Mouse (Mus musculus): ENCODE data around the gene Rpl7l1. TPM values are rescaled to one million over a fixed set of nuclear protein-coding genes. Genes with fewer than 3 reads are reported as not detected.

Rpl7l1 gene
- 78.4 and 84.2 TPM in 2 replicates for polyA plus RNA-seq (2015; fragmentation: Nextera tagmentation; extraction: Ambion mirVana)

- WGBS = 2% methylated on average over 44 of the region's 44 CpGs
- Histone ChIP-seq H3K4me3 (ENCODE audit: low read depth, low read length) (peak within 1 kb of the TSS; percentile 69), H3K4me2 (ENCODE audit: low read length) (peak within 1 kb of the TSS; percentile 83), H3K36me3 (ENCODE audit: control insufficient read depth, insufficient read depth, low read length) (peaks cover 22% of the 10 kb centered on the region), H3K27ac (ENCODE audit: low read length) (peak within 1 kb of the TSS; percentile 88), H3K9ac (ENCODE audit: low read depth, low read length) (peak within 1 kb of the TSS; percentile 81), H3K27me3 (ENCODE audit: control insufficient read depth, insufficient read depth, low read depth, low read length) (no peaks in the 10 kb centered on the region), H3K4me1 (ENCODE audit: control insufficient read depth, insufficient read depth, low read length) (peaks cover 7% of the 10 kb centered on the region), H3K9me3 (replicated peaks; ENCODE audit: control insufficient read depth, low read length, poor library complexity, severe bottlenecking) (no peaks in the 10 kb centered on the region)
- ATAC-seq = peak; percentile 97
These were observed at the start of gene Rpl7l1 for GRCm38 (mm10) chr17:46782341-46783221. TSS of gene Rpl7l1 (minus strand) at chr17:46782672.

- no peaks in the 10 kb centered on the region for H3K4me1 ChIP-seq (ENCODE audit: control insufficient read depth, insufficient read depth, low read length)
- no peak overlapping the region for H3K9ac ChIP-seq (ENCODE audit: low read depth, low read length)
- no peak overlapping the region for H3K27ac ChIP-seq (ENCODE audit: low read length)
- H3K36me3 ChIP-seq (ENCODE audit: control insufficient read depth, insufficient read depth, low read length) = peaks cover 19% of the 10 kb centered on the region
- no peak overlapping the region for H3K4me2 ChIP-seq (ENCODE audit: low read length)
- H3K9me3 ChIP-seq (replicated peaks; ENCODE audit: control insufficient read depth, low read length, poor library complexity, severe bottlenecking) = no peaks in the 10 kb centered on the region
- ATAC-seq = no peak
- no peak overlapping the region for H3K4me3 ChIP-seq (ENCODE audit: low read depth, low read length)
- H3K27me3 ChIP-seq (ENCODE audit: control insufficient read depth, insufficient read depth, low read depth, low read length) = no peaks in the 10 kb centered on the region
- WGBS = 90% methylated on average over 11 of the region's 11 CpGs
These were observed 47.5 kb upstream of the Rpl7l1 start for GRCm38 (mm10) chr17:46829856-46830535.

DNA sequence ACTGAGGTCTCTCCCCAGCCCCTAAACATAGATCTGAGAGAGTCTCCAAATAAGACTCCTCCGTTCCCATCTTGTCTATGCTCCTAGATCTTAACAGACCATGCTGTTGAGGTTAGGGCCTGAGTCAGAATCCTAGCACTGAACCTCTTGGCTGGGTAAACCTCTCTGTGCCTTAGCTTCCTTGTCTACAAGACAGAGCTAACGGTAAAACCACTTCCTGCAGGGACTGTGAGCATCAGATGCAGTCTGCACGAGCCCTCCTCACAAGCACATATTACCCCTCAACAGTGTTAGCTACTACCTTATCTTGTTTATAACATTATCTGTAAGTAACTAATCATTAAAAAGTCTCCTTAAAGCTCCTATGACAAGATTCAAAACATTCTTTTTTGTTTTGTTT is 46.5 kb upstream of the Rpl7l1 start:
- WGBS = 96% methylated on average over 3 of the region's 3 CpGs

GRCm38 (mm10) chr17:46823091-46823490 is 40.6 kb upstream of the Rpl7l1 start:
- ATAC-seq = no peak
- H3K4me3 ChIP-seq (ENCODE audit: low read depth, low read length) = no peak overlapping the region
- no peak overlapping the region for H3K4me2 ChIP-seq (ENCODE audit: low read length)
- 93% methylated on average over 8 of the region's 8 CpGs for WGBS
- no peaks in the 10 kb centered on the region for H3K27me3 ChIP-seq (ENCODE audit: control insufficient read depth, insufficient read depth, low read depth, low read length)
- no peaks in the 10 kb centered on the region for H3K9me3 ChIP-seq (replicated peaks; ENCODE audit: control insufficient read depth, low read length, poor library complexity, severe bottlenecking)
- no peak overlapping the region for H3K9ac ChIP-seq (ENCODE audit: low read depth, low read length)
- peaks cover 53% of the 10 kb centered on the region for H3K36me3 ChIP-seq (ENCODE audit: control insufficient read depth, insufficient read depth, low read length)
- no peak overlapping the region for H3K27ac ChIP-seq (ENCODE audit: low read length)
- H3K4me1 ChIP-seq (ENCODE audit: control insufficient read depth, insufficient read depth, low read length) = no peaks in the 10 kb centered on the region

More for the DNA sequence above, 46.5 kb upstream of the Rpl7l1 start:
- H3K4me2 ChIP-seq (ENCODE audit: low read length) = no peak overlapping the region
- no peak for ATAC-seq
- H3K4me1 ChIP-seq (ENCODE audit: control insufficient read depth, insufficient read depth, low read length) = no peaks in the 10 kb centered on the region
- no peak overlapping the region for H3K4me3 ChIP-seq (ENCODE audit: low read depth, low read length)
- H3K36me3 ChIP-seq (ENCODE audit: control insufficient read depth, insufficient read depth, low read length) = peaks cover 28% of the 10 kb centered on the region
- H3K9me3 ChIP-seq (replicated peaks; ENCODE audit: control insufficient read depth, low read length, poor library complexity, severe bottlenecking) = no peaks in the 10 kb centered on the region
- H3K27me3 ChIP-seq (ENCODE audit: control insufficient read depth, insufficient read depth, low read depth, low read length) = no peaks in the 10 kb centered on the region
- no peak overlapping the region for H3K27ac ChIP-seq (ENCODE audit: low read length)
- H3K9ac ChIP-seq (ENCODE audit: low read depth, low read length) = no peak overlapping the region

GRCm38 (mm10) chr17:46820628-46821027 is 38.2 kb upstream of the Rpl7l1 start:
- Histone ChIP-seq H3K36me3 (ENCODE audit: control insufficient read depth, insufficient read depth, low read length) (peaks cover 46% of the 10 kb centered on the region), H3K4me1 (ENCODE audit: control insufficient read depth, insufficient read depth, low read length) (no peaks in the 10 kb centered on the region), H3K4me3 (ENCODE audit: low read depth, low read length) (no peak overlapping the region), H3K27me3 (ENCODE audit: control insufficient read depth, insufficient read depth, low read depth, low read length) (no peaks in the 10 kb centered on the region), H3K4me2 (ENCODE audit: low read length) (no peak overlapping the region), H3K9ac (ENCODE audit: low read depth, low read length) (no peak overlapping the region), H3K27ac (ENCODE audit: low read length) (no peak overlapping the region), H3K9me3 (replicated peaks; ENCODE audit: control insufficient read depth, low read length, poor library complexity, severe bottlenecking) (no peaks in the 10 kb centered on the region)
- 95% methylated on average over 7 of the region's 7 CpGs for WGBS
- ATAC-seq = no peak

DNA sequence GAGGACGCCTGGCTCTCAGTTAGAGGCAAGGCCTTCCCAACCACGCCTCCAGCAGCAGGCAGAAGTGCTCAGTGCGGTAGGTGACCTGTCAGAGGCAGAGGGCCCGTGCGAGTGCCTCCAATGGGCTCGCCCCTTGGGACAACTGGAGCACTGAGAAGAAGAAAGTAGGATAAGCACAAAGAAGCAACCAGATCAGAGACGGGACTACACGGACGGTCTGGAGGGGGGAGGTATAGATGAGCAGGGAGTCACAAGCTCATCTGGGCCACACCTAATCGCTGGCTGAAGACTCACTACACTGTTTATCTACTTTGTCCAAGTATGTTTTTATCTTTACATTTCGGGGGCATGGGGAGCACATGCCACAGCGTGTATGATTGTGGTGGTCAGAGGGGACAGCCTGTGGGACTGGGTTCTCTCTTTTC is 35.3 kb upstream of the Rpl7l1 start:
- 91% methylated on average over 12 of the region's 12 CpGs for WGBS
- no peaks in the 10 kb centered on the region for H3K4me1 ChIP-seq (ENCODE audit: control insufficient read depth, insufficient read depth, low read length)
- peaks cover 28% of the 10 kb centered on the region for H3K36me3 ChIP-seq (ENCODE audit: control insufficient read depth, insufficient read depth, low read length)
- H3K27me3 ChIP-seq (ENCODE audit: control insufficient read depth, insufficient read depth, low read depth, low read length) = no peaks in the 10 kb centered on the region
- no peak for ATAC-seq
- H3K27ac ChIP-seq (ENCODE audit: low read length) = no peak overlapping the region
- H3K4me3 ChIP-seq (ENCODE audit: low read depth, low read length) = no peak overlapping the region
- H3K4me2 ChIP-seq (ENCODE audit: low read length) = no peak overlapping the region
- no peaks in the 10 kb centered on the region for H3K9me3 ChIP-seq (replicated peaks; ENCODE audit: control insufficient read depth, low read length, poor library complexity, severe bottlenecking)
- no peak overlapping the region for H3K9ac ChIP-seq (ENCODE audit: low read depth, low read length)

- H3K36me3 ChIP-seq (ENCODE audit: control insufficient read depth, insufficient read depth, low read length) = peaks cover 27% of the 10 kb centered on the region
These were observed 33.8 kb upstream of the Rpl7l1 start for GRCm38 (mm10) chr17:46816306-46816705.

GRCm38 (mm10) chr17:46814497-46814896 is 32.0 kb upstream of the Rpl7l1 start:
- Histone ChIP-seq H3K4me3 (ENCODE audit: low read depth, low read length) (no peak overlapping the region), H3K36me3 (ENCODE audit: control insufficient read depth, insufficient read depth, low read length) (peaks cover 26% of the 10 kb centered on the region), H3K4me2 (ENCODE audit: low read length) (no peak overlapping the region), H3K27ac (ENCODE audit: low read length) (no peak overlapping the region), H3K27me3 (ENCODE audit: control insufficient read depth, insufficient read depth, low read depth, low read length) (no peaks in the 10 kb centered on the region), H3K4me1 (ENCODE audit: control insufficient read depth, insufficient read depth, low read length) (no peaks in the 10 kb centered on the region), H3K9ac (ENCODE audit: low read depth, low read length) (no peak overlapping the region), H3K9me3 (replicated peaks; ENCODE audit: control insufficient read depth, low read length, poor library complexity, severe bottlenecking) (no peaks in the 10 kb centered on the region)
- ATAC-seq = no peak
- 94% methylated on average over 6 of the region's 6 CpGs for WGBS

More at GRCm38 (mm10) chr17:46816306-46816705, 33.8 kb upstream of the Rpl7l1 start:
- WGBS = 61% methylated on average over 13 of the region's 13 CpGs
- ATAC-seq = no peak
- H3K9me3 ChIP-seq (replicated peaks; ENCODE audit: control insufficient read depth, low read length, poor library complexity, severe bottlenecking) = no peaks in the 10 kb centered on the region
- H3K4me2 ChIP-seq (ENCODE audit: low read length) = no peak overlapping the region
- H3K9ac ChIP-seq (ENCODE audit: low read depth, low read length) = no peak overlapping the region
- H3K27ac ChIP-seq (ENCODE audit: low read length) = no peak overlapping the region
- H3K4me3 ChIP-seq (ENCODE audit: low read depth, low read length) = no peak overlapping the region
- no peaks in the 10 kb centered on the region for H3K27me3 ChIP-seq (ENCODE audit: control insufficient read depth, insufficient read depth, low read depth, low read length)
- H3K4me1 ChIP-seq (ENCODE audit: control insufficient read depth, insufficient read depth, low read length) = no peaks in the 10 kb centered on the region

DNA sequence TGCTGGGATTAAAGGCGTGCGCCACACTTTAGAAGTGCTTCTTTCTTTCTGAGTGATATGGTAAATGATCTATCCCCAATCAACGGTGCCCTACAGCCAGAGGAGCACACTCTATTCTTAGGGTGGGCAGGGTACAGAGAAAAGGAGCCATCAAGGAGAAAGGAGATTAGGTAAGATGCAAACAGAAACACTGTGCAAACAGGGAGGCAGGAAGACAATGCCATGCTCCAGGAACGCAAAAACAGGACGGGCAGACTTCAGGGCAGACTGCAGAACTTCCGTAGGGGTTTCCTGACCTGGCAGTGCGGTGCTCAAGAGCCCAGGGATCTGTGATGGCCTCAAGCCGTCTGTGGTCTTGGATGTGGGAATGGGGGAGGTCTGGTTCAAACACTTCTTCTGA is 31.2 kb upstream of the Rpl7l1 start:
- 84% methylated on average over 8 of the region's 8 CpGs for WGBS
- H3K36me3 ChIP-seq (ENCODE audit: control insufficient read depth, insufficient read depth, low read length) = peaks cover 27% of the 10 kb centered on the region
- H3K4me2 ChIP-seq (ENCODE audit: low read length) = no peak overlapping the region

More for the DNA sequence above, 31.2 kb upstream of the Rpl7l1 start:
- H3K9ac ChIP-seq (ENCODE audit: low read depth, low read length) = no peak overlapping the region
- H3K4me1 ChIP-seq (ENCODE audit: control insufficient read depth, insufficient read depth, low read length) = no peaks in the 10 kb centered on the region
- H3K9me3 ChIP-seq (replicated peaks; ENCODE audit: control insufficient read depth, low read length, poor library complexity, severe bottlenecking) = no peaks in the 10 kb centered on the region
- no peak overlapping the region for H3K4me3 ChIP-seq (ENCODE audit: low read depth, low read length)
- no peak for ATAC-seq
- H3K27ac ChIP-seq (ENCODE audit: low read length) = no peak overlapping the region
- H3K27me3 ChIP-seq (ENCODE audit: control insufficient read depth, insufficient read depth, low read depth, low read length) = no peaks in the 10 kb centered on the region
